Mouse (Mus musculus) liver, embryonic 14.5 days (tissue): ENCODE data around the gene Bcl2.

Source experiments
- CTCF ChIP-seq: IDR thresholded peaks from 2 replicates; pipeline ENCODE4 v1.5.1; 2016; ENCODE audit warnings: antibody characterized with exemption, low read depth, control low read depth
- EP300 ChIP-seq: IDR thresholded peaks from 2 replicates; pipeline ENCODE4 v1.6.1; 2016; ENCODE audit warnings: antibody characterized with exemption, low read depth

DNA sequence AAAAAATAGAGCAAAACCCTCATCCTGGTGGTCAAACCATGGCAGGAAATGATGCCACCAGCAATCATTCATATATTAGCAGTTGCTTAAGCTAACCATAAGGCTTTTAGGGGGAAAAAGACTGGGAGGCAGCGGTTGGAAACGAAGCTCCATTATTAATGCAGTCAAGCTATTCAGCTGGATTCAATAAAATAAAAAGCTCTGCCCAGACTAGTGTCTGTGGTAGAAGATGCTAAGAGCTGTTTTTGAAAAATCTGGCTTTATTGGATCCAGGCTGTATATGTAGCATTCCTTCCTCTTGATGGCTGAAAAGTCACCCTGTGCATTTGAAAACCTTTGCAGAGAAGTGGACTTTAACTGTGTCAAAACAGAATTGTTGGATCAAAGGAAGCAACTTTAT lies 141.6 kb downstream of the Bcl2 start:
- TF ChIP-seq CTCF, result no peak
- TF ChIP-seq EP300, result no peak
